Mouse (Mus musculus) layer of hippocampus, postnatal 14 days (tissue): ENCODE data around the gene Thap4. TPM values are rescaled to one million over a fixed set of nuclear protein-coding genes. Genes with fewer than 3 reads are reported as not detected.
"Not testable (repeated sequence)": the region's sequence is repeated elsewhere in the genome, so short reads cannot be mapped to it uniquely, and the experiment has no call there.

Source experiments
- DNase-seq, 2 experiments: peaks; one replicate each; pipeline ENCODE4 v3.0.0; 2021 to 2022; ENCODE audit warnings: low spot score in 2 of 2, mixed read lengths in 1 of 2
- long read RNA-seq, 2 experiments: library from polyadenylated mRNA; stranded (forward); transcript quantifications; one replicate each; pipeline ENCODE4 v2.0.0; 2021
- total RNA-seq, 2 experiments: library from RNA; stranded (reverse); gene quantifications; 2 replicates each; pipeline ENCODE4 v1.2.3; 2021

Gene Thap4
- total RNA-seq = 10 to 100 TPM; 30.9 to 31.7 TPM
- long read RNA-seq, experiment 1, full-length matches to known transcripts = 12 of 13 reads
- long read RNA-seq, experiment 1, partial matches to known transcripts = 1 of 13 reads
- long read RNA-seq, experiment 1, other reads (novel, unspliced or antisense) = 0 of 13 reads
- long read RNA-seq, experiment 2, full-length matches to known transcripts = 28 of 31 reads
- long read RNA-seq, experiment 2, partial matches to known transcripts = 3 of 31 reads
- long read RNA-seq, experiment 2, other reads (novel, unspliced or antisense) = 0 of 31 reads

DNA sequence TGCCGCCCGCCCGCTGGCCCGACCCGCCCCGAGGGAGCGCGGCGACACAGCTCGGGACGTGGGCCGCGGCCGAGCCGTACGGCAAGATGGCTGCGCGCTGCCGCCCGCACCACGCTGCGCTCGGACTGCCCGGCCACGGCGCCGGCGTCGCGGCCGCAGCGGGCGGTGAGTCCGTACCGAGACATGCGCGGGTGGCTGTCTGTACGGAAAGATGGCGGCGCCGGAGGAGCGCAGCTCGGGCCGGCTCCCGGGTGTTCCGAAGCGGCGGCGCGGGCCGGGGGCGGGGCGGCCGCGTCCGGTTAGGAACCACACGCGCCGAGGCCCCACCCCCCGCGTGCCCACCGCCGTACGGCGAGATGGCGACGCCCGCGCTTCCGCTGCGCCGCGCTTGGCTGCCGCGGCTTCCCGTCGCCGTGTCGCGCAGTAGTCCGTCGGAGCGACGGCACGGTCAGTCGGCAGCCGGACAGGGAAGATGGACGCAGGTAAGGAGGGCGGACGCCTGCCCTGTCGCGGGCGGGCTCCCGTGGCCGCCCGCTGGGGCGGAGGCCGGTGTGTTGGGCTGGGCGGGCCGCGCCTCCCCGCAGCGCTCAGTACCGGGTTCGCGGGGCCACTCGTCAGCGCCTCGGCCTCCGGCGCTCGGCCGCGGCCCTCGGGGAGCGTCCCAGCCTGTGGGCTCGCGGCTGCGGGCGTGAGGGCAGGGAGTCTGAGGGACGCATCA, at the start of gene Thap4:
Gene Thap4 (minus strand): TSS at position 292 of the 718 bp plus-strand sequence.
- DNase-seq = peak; percentile 89 to 92

DNA sequence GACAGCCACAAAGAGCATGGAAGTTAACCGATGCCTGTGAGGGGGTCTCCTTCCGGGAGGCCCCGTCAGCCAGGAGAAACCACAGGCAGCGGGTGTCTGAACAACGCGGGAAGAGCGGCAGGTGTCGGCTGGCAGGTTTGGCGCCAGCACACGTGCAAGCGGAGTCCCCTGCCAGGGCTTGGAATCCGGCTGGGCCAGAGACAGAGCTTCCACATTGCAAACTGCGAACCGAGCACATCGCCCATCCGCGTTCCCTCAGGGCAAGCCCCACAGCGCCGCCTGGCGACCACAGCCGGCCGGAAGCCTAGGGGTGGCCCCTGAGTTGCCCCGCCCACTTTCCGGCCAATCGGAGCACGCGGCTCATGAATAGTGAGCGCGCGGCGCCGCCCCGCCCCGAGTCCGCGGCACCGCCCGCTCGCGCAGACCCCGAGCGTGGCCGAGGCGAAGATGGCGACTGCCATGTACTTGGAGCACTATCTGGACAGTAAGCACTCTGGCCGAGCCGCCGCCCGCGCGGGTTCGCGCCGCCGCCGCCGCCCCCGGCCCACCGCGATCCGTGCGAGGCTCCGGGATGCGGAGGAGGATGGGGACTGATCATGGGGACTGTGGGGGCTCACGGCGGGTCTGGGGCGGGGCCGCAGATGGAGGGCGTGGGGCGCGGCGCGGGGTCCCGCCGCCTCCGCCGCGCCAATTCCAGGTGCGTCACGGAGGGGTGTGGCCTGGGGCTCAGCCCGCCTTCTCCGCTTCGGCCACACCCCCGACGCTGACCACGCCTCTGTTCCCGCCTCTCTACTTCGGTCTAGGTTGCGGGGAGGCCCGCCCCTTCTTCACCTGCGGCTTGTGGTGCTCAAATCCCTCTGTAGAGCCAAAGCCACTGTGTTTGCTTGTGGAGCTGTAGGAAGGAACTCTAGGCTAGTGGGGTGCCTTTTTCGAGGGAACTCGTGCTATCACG, 49.2 kb upstream of the Thap4 start, which contains the start of gene Ing5:
Gene Ing5 (plus strand): TSS at position 410 of the 952 bp plus-strand sequence.
- DNase-seq = peak; percentile 100

DNA sequence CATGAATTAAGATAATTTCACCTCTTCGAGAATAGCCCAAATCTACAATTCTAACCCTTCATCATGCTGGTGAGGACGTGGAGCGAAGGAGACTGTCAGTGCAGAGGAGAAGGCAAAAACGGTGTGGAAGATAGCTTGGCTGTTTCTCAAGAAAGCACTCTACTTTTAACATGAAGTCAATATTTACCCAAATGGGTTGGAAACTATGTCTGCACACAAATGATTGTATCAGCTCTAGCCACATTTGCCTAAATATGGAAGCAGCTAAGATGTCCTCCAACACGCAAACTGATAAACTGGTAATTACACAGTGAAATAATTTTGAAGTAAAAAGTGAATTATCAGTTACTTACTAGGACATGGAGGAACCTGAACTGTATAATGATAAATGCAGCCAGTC, 48.1 kb upstream of the Thap4 start:
- DNase-seq = no peak

DNA sequence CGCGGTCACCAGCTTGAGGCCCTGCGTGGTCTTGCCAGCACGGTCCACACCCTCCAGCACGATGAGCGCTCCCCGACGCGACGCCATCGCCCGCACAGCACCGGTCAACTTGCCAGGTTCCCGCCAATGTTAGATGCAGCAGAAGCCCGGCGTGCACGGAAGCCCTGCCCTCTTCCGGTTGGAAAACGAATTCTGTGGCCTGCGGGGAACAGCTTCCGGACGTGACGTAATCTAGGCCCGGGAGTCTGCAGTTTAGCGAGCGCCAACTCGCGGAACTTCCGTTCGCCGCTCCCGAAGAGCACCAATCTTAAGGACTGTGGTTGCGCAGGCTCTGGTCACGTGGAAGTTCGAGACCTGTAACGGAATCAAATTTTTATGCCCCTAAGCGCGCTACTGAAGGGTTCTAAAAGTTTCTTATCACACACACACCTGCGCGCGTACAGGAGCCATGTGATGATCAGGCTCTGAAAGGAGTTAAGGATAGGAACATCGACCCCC, 47.1 kb upstream of the Thap4 start, which contains the start of gene Dtymk:
Gene Dtymk (minus strand): TSS at position 194 of the 498 bp plus-strand sequence.
- DNase-seq = peak; percentile 88 to 96

DNA sequence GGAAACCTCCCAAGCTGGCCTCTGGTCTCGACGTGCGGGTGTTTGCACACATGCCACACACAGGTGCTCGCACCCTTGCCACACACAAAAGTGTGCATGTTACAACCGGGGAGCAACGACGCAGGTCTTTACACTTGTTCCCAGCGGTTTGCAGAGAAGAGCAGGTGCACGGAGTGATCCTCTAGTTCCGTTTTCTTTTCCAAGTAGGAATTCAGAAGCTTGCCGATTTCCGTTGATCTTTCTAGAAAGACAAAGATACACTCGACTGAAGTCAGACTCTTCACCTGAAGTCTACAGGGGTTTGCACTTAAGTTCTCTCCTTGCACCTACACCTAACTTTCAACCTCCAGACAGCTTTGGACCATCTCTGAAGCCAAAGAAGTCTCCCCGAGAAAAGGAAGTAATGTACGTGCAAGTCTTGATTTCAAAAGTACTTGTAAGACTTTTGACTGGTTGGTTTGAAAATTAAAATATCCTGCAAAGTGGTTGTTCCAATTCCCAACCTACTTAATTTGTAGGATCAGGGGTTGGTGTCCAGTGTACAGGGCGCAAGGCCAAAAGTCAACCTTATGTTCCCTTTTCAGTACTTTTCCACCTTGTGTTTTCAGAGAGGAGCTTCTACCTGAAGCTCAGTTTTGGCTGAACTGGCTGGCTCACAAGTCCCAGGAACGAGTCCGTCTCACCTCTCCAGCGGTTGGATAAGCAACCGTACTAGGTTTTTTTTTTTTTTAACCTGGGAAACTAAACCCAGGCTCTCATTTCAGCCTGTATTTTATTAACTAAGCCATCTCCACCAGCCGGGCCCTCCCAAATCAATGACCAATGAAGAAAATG, 46.2 kb upstream of the Thap4 start:
- DNase-seq = no peak

DNA sequence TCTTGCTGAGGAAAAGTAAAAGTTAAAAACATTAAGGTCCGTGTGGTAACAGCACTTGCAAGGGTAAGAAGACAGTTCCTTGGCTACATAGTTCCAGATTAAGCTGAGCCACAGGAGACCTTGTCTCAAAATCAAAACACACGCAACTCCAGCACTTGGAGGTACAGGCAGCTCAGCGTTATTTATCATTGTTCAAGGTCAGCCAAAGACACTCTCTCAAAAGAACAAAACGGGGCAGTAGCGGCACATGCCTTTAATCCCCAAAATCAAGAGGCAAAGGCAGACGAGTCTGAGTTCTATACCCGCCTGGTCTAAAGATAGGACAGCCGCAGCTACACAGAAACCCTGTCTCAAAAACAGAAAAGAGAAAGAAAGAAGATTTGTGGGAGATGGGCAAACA, 41.2 kb upstream of the Thap4 start:
- DNase-seq = no peak

DNA sequence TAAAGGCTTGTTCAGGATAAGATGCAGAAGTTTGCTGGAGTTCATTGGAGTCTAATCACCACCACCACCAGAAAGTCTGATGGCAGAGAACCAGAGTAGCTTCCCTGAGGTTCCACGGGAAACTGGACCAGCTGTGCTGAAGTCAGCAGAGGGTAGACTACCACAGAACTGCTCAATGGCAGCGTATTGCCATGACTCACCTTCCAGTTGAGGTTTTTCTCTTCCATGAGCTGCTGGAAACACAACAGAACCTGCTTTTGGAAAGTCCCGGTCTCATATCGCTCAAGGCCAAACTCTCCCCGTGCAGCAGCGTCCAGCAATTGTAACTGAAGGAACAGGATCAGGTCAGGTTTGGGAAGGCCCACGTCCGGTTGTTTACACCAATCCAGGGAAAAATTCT, 39.9 kb upstream of the Thap4 start:
- no peak for DNase-seq

DNA sequence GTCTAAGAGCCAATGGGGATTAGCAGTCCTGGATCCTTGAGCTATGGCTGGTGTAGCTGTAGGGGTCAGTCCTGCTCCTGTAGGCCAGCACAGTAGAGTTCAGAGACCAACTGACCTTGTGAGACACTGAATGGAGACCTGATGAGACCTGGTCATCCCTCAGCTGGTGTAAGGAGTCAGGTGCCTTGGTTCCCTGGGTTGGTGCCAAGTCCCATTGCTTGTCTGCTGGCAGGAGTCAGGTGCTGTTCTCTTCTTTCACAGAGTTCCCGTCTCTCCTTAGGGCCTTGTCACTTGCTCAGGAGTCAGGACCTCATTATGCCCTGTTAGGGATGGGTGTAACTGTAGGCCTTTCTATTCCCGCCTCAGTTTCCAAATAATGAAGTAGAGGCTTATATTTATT, 32.2 kb upstream of the Thap4 start:
- no peak for DNase-seq

DNA sequence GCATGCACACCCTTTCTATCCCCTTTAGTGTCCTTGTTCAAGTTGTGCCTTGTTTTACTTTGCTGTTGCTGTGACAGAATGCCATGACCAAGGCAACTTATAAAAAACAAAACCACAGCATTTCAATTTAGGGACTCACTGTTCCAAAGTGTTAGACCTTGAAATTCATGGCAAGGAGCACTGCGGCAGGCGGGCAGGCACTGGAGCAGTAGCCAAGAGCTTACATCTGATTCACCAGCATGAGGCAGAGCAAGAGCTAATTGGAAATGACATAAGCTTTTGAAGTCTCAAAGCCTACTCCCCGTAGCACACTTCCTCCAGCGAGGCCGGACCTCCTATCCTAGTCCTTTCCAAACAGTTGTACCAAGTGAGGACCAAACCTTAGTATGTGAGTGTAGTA, 22.0 kb upstream of the Thap4 start:
- no peak for DNase-seq

DNA sequence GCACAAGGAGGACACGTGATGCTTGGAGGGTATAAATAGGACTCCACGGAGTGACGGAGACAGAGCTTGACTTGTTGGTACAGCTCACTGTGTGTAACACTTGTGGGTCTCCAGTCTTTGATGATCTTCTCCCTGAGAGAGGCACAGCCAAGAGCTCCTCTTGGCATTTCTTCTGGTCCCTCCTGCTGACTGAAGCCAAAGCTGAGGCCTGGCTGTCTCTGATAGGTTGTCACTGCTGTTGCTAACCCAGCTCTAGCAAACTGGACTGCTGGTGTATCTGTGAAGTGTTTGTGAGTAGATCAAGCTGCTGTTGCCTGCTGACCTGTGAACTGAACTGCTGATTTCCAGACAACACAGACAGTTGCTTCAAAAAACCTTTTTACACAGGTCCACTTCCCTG, 15.2 kb upstream of the Thap4 start:
- DNase-seq = no peak

DNA sequence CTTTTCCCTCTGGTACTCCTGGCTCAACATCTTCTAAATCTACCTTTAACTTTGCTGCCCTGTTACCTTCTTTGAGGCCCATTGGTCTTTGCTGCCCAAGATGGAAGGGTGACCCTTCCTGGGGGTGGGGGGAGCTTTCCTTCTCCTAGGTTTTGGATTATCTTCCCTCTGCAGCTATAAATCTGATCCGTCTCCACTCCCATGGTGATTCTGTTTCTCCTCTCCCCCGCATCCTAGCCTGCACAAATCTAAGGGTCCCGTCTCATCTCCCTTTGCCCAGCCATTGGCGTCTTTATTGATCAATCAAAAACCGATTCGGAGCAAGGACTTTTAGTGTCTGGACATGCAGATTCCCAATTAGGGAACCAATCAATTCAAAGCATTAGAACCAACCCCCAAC, 12.9 kb upstream of the Thap4 start:
- no peak for DNase-seq

DNA sequence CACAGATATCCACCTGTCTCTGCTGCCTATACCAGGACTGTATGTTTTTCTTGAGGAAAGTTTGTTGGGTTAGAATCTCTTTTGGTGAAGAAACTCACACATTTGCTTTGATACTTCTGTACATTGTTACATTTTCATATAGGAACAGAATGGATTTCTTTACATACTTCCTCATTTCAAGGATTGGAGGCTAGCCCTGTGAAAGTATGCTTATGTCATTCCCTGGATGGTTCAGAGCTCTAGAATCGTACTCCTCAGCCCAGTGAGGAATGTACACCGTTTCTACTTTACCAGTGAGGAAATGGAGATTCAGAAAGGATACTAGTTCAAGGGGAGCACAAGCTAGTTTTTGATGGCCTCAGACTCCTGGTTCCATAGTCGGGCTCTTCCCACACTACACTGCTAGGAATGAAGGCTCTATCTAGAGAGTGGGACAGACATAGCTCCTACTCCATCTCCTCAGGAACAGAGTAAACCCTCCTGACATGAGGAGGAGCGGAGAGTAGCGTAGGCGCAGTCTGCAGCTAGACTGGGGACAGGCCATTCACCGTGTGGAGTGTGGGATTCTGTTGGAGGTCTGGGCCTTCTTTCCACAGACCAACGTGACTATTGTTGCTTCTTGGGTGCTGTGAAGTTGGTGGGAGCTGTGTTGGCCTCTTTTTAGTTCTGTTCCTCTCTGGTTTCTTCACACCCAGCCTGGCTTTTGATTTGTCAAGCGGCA, 10.4 kb upstream of the Thap4 start:
- DNase-seq = no peak

DNA sequence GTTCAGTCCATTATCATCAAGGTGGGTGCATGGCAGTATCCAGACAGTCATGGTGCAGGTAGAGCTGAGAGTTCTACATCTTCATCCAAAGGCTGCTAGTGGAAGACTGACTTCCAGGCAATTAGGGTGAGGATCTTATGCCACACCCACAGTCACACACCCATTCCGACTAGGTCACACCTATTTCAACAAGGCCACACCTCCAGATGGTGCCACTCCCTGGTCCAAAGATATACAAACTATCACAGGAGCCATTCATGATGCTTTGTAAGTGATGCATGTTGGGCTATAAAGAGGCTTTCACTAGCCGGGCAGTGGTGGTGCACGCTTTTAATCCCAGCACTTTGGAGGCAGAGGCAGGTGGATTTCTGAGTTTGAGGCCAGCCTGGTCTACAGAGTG, 8.9 kb upstream of the Thap4 start:
- not testable (repeated sequence) for DNase-seq

DNA sequence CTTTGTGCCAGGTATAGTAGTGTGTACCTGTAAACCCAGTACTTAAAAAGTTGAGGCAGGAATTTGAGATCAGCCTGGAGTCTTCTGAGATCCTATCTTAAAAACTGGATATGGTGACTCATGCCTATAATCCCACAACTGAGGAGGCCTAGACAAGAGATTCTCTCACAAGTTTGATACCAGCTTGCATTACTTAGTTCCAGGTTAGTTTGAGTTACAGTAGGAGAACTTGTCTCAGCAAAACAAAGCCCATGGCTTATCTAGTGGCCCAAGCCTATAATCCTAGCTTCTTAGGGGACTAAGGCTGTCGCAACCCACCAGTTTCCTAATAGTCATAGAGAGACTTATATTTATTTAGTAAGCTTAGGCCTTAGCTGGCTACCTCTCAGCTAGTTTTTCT, 5.4 kb upstream of the Thap4 start:
- no peak for DNase-seq

DNA sequence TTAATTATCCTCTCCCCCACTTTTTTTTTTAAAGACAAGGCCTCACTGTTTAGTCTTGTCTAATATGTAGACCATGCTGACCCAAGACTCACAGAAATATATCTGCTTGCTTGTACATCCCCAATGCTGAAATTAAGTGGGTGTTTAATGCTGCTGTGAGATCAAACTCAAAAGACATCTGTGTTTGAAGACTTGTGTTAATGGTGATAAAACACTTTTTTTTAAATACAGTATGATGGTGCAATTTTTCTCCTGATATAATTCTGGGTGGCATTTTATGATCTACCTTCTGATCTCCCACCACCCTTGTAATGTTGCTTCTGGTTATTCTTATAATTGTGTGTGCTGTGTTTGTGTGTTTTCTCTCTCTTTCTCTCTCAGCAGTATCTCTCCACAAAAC, 1.5 kb upstream of the Thap4 start:
- no peak for DNase-seq

DNA sequence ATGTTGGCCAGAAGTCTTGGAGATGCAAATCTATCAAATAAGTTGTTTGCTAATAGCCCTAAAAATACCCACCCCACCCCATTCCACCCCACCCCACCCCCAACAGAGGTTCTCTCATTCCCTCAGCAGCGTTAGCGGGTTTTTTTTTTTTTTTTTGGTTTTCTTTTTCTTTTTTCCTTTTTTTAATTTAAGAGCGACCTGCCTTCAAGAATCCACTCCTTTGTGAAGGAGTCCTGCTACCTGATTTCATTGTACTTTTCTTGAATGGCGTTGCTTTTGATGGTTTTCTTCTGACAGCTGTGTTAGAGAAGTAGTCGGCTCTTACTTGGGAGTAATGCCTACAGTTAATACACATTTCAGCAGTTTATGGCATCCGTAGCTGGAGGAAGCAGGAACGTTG, 954 bp upstream of the Thap4 start:
- DNase-seq = no peak

DNA sequence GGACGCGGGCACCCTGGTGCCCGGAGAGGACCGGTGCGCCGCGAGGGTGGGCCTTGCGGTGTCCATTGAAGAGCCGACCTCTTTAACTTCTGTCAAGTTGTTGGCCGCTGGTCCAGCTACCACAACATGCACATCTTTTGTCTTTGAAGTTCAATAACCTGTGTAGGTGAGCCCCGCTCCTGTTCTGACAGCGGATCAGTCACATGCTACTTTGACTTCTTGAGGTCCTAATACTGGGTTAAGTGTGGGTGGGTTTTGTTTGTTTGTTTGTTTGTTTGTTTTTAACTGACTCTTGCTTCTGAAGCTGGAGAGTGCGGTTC, 587 bp upstream of the Thap4 start:
- DNase-seq = no peak

DNA sequence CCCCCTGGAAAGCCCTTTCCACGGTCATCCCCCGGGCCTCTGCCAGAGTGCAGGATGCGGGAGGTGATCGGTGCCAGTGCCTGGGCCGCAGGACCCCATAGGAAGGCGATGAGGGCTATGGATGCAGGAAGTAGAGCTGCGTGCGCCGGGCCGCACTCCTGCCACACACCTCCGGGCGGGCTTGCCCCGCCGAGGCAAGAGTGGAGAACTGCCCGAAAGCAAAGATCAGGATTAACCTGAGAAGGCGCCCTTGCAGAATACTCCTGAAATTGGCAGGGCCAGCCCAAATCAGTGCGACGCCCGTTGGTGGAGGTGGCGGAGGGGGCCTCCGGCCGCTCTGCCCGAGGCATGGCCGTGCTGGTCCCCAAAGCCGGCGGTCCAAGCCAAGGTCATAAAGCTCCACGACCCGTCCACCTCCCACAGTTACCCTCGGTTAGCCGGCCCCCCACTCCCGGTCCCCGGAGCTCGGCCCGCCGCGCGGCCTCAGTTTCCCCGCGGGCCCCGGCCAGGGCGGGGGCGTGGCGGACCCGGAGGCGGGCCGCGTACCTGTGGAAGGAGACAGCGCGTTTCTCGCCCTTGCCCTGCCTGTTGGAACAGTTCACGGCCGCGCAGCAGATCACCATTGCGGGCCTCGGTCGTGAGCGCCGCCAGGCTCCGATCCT, 622 bp downstream of the Thap4 start:
- DNase-seq = peak in 1 of 2 experiments; percentile 24

DNA sequence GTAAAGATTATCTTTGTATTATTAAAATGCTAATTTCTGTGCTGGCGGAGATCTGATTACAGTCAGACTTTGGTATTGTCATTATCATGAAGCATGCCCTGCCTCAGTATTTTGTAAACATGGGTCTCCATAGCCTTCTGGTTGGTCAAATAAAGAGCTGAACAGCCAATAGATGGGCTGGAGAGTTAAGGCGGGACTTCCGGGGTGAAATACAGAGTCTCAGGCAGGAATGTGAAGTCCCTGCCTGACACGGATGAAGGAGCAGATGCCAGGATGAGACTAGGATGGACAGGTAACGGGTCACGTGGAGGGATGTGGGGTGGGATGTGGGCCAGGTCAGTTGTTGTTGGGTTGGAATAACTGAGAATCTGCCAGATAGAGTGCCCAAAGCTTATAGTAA, 3.4 kb downstream of the Thap4 start, which contains the start of gene Atg4b:
Gene Atg4b (plus strand): TSS at position 211 of the 400 bp plus-strand sequence.
- no peak for DNase-seq
